Mouse (Mus musculus) right cerebral cortex, postnatal 25 days (tissue): ENCODE measurements at regions not wholly inside any gene's neighbourhood (a gene's known extent, or its start where the extent isn't known, plus 50 kb on each side); places are given as distances from the start of the nearest gene placed in this dataset.

Experiments
- DNase-seq: peaks from one replicate; pipeline ENCODE4 v3.0.0; 2022

DNA sequence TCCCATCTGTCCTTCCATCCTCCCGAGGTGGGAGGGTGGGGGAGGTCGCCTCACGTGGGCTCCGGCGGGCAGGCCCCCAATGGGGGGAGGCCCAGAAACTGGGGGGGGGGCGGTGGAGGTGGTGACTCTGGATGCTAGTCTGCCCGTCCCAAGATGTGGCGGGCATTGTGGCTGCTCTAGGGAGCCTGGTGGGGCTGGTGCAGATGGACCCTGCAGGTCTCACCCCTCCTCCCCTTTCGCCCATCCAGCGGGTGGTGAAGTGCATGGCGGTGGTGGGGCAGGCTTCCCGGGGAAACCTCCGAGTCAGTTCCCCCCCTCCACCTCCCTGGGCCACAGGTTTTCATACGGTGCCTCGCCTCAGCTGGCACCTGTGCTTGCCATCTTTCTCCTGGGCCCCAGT lies 88.6 kb downstream of the Inhba start:
- no peak for DNase-seq

DNA sequence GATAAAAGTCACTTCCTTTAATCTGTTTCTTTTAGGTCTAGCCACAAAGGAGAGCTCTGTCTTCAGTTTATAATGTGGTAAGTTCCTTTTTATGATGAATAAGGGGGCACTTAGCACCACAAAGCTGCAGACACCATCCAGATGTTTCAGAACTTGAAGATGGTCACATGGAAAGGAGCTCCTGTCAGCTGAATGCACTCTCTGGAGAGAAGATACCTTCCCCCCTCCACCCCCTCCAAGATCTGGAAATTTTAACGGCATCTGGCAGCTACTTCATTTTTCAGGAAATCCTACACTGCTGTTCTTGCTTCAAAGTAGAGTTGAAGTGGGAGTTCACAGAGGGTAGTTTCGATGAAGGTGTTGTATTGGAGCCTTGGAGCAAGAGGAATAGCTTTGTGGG lies 103.2 kb downstream of the Inhba start:
- no peak for DNase-seq

DNA sequence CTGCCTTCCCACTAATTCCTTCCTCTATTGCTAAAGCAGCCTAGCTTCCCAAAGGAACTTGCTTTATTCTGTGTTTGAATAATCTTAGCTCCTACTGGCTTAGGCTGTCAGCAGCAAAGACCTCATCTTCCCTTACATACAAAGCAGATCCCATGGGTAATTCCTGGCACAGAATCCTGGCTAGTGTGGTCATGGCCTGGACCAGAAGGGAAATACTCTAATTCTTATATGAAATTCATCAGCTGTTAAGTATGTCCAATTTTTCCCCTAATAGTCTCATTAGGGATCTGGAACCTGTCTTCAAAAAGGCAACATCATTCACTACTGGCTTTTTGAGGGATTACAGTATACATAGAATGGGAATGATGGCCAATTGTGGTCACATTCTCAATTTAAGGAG lies 135.0 kb downstream of the Inhba start:
- DNase-seq, result no peak

DNA sequence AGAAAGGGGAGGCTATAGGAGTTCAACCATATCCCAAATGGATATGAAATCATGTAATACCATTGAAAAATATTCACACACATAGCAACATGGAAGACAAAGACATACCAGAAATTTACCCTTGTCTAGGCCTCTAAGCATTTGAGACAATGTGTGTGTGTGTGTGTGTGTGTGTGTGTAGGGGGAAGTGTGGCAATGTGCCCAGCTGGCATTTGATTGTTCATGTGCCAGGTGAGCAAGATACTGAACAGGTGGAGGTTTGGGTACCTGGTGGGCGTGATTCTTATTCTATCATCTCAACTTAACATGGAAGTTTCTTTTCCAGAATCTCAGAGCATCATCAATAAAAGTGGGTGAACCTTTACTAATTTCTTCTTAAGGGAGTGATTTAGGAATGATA lies 143.3 kb downstream of the Inhba start:
- DNase-seq, result no peak

DNA sequence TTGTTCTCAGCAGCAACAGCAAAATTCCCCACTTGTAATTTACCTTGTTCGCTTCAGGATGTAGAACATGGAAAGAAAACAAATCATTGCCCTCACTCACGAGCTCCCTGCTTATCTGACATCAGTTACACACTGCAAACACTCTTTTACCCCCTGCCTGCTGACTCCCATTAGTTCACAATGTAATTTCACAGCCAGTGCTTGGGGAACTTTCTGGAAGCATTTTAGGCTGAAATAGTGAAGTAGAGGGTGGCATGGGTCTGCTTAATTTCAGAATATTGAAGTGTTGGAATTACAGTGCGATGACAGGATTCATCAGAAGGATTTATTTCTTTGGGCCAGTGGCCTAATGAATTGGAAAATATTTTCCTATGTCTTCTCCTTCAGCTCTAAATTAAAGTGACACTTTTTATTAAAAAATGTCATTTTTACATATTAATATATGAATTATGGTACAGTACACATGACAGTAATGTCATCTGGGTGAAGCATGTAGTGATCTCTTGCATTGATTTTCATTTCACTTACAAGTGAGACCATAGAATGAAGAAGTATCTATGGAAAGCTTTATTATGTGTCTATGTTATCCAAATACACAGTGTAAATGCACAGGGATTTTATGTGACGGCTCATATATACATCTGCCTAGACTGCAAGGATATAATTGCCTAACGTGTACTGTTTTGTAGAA lies 153.7 kb downstream of the Inhba start:
- DNase-seq, result no peak

DNA sequence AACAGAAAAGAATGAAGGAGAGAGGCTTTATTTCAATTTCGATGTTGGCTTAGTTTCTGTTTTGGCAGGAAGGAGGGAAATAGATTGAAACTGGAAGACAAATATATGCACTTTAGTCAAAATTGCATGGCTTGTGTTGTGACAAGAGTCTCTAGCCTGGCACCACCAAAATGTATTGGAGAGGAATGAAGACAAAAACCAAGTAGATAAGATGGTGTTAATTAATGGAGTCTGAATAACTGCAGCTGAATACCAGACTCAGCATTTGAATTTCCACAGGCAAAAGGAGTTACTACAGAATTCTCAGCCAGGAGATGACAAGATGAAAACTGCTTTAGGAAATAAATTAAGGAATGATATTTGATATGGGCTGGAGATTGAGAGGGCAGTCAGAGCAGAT lies 185.0 kb downstream of the Inhba start:
- DNase-seq, result no peak

DNA sequence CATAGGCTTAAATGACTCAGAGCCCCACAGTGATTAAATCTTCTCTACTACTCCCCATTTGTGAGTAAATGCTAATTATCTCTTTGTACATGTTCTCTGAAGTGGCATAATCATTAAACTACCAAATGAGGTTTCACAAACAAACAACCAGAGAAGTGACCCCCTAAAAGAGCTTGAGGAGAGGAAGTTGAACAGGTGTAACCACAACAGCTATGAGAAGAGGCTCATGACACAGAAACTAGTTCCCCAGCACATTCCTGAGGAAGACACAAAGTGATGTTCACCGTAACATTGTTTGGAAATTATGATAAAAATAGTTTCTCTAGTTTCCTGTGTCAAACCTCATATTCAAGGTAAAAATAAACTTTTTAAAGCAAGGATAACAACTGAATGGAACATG lies 188.4 kb downstream of the Inhba start:
- no peak for DNase-seq

DNA sequence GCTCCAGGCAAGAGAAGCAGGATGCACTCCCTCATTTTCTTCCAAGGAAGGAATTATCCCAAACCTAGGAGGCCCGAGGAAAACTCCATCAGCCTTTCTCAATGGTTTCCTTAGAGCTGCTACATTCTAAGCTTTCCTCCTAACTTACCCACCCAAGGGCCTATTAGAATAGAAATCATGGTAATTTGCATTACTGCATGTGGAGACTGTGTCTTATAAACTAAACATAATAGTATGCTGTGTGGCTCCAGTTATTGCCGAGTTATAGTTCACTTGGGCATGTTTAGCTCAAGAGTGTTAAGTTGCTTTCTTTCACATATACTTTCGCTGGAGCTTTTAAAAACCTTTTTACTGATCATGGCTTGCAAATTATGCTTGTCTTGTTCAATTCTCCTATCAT lies 191.5 kb downstream of the Inhba start:
- no peak for DNase-seq

DNA sequence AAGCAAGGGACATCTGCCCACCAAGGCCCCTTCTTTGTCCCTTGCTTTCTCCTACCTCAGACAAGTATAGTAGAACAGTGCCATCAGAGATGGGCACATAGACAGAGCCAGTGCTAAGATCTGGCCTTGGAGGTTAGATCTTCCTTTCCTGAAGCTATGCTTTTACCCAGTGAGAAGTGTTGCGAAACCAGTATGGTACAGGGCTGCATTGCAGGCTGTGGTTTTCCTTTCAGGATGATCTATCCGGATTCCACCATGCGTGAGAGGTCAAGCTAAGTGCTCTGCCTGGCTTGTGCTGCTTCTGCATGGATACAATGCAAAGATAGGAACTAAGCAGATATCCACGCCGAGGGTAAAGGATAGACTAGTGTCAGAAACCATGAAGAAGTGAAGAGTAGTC lies 192.4 kb downstream of the Inhba start:
- DNase-seq, result no peak

DNA sequence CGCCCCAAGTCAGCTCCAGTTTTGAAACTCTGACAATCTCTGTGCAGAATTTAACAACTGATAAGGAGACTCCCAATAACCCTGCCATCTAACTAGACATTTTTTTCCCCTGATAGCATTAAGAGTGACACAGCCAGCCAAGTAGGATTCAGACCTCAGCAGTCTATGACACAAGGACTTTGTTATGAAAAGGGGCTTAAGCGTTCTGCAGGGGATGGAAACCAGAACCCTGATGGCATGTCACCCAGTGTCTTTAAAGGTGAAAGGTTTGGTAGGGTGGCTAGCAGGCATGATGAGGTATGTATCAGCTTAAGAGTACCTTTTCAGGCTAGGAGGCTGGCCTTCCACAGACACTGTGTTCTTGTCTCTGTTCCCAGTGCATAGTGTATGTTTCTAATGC lies 199.8 kb downstream of the Inhba start:
- no peak for DNase-seq

DNA sequence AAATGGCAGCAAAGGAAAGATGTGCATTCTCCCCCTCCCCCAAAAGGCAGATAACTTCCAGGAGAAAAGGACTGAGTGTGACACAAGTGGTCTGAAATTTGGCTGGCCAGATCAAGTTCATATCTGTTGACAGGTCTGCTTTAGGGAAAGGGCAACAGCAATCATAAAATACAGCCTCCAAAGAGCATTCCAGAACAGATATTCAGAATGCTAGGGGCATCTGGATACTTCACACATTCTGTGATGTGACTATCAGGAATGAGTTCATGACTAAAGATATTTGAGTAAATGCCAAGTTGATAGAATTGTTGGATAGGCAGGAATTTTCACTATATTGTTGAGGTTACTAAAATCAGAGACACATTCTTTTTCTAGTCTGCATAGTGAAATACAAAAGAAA lies 208.2 kb downstream of the Inhba start:
- DNase-seq, result no peak

DNA sequence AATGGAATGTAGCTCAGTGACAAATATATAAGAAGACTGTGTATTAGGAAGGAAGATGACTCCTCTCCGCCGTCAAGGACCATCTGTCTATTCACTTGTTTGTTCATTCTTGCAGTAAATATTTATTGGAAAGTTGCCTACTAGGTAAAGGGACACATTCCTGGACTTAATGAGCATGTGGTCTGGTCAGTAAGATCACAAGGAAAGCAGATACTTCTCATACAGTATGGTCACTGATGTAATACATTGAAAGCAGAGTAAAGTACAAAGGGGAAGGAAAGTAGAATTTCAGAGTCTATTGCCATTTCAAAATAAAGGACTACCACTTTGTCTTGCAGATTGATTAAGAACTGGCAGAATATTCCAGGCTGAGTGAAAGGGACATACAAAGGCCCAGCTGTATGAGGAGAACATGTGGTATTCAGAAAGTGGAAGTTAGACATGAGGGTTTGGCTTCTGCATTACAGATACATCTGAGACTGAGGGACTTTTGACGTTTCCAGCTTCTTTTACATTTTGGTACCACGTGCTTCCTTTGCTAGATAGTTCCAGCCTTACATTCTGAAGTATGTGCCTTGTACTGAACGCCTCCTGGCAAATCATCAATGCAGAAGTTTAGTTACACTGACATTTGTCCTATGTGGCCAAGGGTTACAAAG lies 211.4 kb downstream of the Inhba start:
- DNase-seq, result no peak

DNA sequence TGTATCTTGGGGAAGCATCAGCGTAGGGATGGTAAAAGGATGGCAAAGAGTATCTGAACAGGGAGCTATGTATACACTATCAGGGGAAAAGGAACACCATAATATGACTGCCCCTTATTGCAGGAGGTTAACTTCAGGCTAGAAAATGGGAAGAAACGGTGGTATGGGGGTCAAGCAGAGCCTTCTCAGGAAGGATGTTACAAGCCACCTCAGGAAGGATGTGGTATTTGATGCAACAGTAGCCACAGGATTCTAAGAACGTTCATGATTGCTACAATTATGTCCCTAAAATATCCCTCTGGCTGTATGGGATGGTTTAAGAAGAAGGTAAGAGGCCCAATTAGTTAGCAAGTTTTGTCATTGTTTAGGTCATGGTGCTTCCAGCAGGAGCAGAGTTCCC lies 249.5 kb downstream of the Inhba start:
- no peak for DNase-seq

DNA sequence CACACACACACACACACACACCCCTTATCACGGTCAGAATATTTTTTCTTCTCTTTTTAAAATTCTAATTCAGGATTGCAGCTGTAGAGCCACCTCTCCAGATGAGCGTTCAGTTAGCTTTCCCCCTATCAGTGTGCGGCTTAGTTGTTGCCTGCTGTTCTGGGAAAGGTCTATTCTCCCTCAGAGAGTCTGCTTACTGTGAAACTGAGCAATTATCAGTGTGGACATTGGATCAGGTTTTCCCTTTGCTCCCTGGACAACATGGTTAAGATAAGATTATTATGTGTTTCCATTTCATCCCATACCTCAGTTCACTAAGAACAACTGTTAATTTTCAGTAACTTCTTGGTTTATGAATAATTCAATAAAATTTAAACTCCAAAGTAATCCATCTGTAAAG lies 268.3 kb downstream of the Inhba start:
- no peak for DNase-seq

DNA sequence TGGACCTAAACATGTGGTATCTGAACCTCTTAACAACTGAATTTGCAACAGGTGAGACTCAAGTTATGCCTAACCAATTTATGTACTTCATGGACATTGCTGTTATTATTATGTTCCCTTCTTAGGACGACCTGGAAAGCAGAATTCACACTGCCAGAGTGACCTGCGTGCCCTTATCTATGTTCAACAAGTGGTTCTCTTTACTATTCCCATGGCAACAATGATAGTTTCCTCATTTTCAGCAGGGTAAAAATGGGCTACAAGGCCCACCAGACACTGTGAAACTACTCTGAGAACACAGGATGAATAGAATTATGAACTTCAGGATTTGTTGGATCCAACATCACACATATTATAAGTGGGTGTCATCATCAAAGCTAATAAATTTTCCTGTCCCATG lies 269.1 kb downstream of the Inhba start:
- no peak for DNase-seq

DNA sequence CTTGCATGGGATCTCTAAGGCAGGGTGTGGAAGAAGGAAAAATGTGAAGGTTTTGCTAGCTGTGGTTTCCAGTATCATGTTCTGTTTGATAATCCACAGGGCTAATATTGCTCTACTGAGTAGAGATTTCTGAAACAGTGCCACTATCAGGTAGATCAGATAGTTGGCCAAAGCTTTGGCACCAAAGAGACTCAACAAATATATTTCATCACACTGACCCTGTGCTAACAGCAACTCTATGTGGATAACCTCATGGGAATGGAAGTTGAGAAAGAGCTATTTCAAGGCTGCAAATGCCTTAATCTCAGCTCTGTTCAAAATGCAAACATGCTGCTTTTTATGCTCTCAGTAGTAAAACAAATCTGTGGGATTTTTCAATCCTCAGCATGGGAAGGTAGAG lies 270.1 kb downstream of the Inhba start:
- no peak for DNase-seq

DNA sequence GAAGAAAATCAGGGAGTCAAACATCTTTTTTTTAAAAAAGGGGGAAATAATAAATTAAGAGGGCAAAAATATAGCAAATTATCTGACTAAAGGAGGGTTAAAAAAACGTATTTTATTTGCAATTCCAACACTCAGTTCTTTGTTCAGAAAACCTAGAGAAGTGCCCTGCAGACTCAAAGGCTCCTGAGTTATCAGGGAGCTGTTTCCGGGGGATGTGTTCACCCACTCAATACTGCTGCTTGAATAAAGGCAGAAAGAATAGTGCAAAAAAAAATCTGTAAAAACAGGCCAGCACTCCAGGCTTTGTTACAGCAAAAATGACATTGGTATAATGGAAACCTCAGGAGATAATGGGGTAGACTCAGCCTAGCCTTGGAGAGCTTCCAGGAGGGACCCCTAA lies 270.6 kb downstream of the Inhba start:
- DNase-seq, result no peak

DNA sequence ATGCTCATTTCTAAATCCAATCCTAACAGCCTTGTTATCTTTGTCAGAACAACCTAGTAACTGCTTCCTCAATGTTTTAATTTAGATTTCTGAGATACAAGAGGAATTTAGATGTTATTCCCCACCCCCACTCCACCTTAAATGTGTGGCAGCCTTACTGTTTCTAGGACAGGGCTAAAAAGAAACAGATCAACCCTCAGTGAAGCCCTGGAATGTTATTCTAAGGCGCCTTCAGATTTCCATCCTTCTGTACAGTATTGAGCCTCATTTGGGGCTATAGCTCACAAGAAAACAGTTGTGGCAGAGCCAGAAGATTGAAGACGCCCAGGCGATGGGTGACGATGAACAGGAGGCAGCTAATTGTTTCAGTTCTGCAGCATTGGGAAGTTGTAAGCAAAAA lies 271.7 kb downstream of the Inhba start:
- DNase-seq, result no peak

DNA sequence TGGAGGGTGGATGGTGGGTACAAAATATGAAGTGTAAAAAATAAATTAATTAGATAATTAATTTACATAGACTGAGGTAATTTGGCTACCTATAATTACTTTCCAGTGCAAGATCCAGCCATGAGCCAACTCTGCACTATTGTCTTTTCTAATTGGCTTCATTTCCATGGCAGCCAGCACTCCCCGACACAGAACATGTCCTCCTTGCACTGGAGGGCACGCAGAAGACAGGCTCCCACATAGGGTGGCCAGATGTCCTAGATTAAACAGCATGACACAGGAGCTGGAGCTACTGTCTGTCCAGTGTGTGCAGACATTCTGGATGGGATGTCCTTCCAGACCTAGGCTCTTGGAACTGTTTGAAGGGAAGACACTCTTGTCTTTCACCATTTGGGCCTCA lies 278.0 kb downstream of the Inhba start:
- DNase-seq, result no peak

DNA sequence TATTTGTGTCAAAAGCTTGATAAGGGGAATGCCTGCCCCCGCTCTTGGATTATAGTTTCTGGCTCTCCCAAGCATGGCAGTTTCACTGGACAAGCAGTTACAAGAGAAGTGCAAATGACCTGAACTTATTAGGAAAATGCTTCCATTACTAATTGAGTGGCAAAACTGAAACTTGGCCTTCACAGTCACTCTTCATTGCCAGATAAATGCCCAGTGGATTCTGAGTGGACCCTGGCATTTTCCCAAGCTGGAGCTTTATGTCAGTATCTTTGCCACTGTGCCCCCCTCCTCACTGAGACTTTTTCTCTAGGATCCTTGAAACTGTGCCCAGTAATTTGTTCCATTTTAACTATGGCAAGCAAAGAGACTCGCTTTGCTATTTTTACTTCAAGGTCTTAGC lies 279.1 kb downstream of the Inhba start:
- DNase-seq, result no peak

DNA sequence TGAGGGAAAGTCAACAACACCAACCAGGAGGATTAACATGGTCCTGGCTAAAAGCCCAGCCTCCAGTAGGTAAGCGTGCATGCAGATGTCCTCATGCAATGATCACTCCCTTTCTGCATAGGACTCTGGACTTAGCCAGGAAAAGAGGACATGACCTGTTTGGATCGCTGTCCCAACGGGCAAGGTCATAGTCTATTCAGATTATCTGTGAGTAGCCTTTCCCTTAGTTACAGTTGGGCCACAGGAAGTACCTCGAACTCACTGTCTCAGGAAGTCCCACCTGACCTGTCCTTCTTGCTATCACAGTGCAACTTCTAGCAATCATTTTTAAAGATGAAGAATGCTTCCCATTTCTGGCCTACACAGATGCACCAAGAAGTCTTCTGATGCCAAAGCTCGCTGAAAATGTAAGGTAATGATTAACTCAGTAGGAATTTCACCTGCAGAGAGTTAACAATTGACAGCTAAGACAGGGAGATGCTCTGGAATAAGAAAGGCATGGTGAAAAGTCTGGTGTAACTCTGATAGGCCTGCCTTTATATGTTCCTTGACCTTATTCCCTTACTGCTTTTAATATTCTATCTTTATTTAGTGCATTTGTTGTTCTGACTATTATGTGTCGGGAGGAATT lies 280.1 kb downstream of the Inhba start:
- no peak for DNase-seq

DNA sequence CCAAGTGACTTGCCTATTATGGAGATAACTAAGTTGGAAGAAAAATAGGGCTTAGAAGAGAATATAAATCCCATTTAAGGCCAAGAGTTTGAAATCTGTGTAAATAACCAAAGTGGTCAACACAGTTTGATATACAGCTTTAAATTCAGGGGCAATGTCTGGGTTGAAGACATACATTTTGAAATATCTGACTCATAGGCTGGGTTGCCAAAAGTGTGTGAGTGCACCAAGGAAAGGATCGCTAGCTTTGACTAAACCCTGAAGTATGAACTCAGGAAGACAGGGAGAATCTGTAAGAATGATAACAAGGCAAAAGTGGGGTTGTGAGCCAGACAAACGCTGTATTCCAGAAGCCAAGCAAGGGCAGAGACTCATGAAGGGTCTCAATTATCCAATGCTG lies 288.1 kb downstream of the Inhba start:
- no peak for DNase-seq

DNA sequence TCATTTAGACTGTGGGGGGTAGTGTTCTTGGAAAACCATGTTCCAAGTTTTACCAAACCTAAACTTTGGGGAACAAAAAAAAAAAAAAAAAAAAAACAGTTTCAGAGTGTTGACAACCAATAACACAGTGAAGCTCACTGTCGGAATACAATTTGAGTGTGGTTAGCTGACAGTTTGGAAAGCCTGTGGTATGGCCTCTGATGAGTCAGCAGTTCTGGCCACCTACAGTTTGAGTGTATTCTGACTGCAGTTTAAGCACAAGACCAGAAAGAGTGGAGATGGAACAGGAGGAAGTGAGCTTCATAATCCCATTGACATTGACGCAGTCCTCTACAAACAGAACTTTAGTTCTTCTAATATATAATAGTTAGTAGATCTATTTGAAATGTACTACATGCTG lies 303.0 kb downstream of the Inhba start:
- DNase-seq, result no peak

DNA sequence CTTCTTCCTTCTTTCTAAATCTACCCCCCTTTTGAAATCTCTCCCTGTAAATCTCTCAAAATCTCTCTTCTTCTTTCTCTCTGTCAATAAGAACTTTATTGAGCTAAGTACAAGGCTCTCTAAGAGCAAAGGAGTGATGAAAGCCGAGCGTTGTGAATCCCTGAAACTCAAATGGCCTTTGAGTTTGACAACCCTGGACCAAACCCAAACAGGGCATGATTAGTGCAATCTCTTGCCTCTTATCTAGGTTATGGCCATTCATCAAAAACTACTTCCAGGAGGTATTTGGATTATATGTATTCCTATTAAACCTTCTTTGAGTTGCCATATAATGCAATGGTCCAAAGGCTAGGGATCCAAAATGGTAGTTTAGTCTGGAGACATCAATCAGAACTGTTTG lies 304.0 kb downstream of the Inhba start:
- no peak for DNase-seq

DNA sequence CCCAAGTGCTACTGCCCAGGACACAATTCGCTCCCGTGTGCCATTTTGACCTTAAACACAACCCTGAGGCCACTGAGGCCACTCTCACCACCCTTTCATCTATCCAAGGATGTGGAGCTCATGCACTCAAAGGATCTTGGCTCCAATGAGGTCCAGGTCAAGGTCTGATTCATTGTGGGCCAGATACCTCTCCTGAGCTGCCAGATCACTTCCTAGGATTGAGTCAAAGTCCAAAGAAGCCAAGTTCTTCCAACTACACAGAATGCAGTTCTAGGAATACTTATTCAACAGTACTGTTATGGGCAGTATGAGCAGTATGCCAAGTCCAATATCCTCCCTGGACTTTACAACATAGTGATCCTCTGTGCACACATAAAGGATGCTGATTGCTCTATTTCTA lies 304.9 kb downstream of the Inhba start:
- no peak for DNase-seq
